Mouse (Mus musculus) liver, postnatal 0 days (tissue): Measurements from ENCODE around the gene Klf7. TPM values are rescaled to one million over a fixed set of nuclear protein-coding genes. Genes with fewer than 3 reads are reported as not detected.

Experiments
- ATAC-seq: fragments of 200-750 bp; cut with Nextera tagmentation; 2 replicates; pipeline ENCODE4 v1.8.0; 2017; ENCODE audit warnings: mild to moderate bottlenecking, moderate library complexity
- DNase-seq: peaks from one replicate; pipeline ENCODE4 v3.0.0-alpha.2; 2016
- H3K27ac ChIP-seq: fragments of 300-500 bp; sonication (generic); 2 replicates; pipeline ENCODE4 v1.5.1; 2014; ENCODE audit warnings: antibody characterized with exemption, moderate library complexity, mild to moderate bottlenecking, low read depth
- H3K27me3 ChIP-seq: fragments of 300-500 bp; sonication (generic); 2 replicates; pipeline ENCODE4 v1.6.1; 2014; ENCODE audit warnings: low read length, control low read depth, mixed read lengths; ENCODE audit not compliant: insufficient read depth
- H3K36me3 ChIP-seq: fragments of 300-500 bp; sonication (generic); replicated peaks from 2 replicates; pipeline ENCODE4 v1.6.1; 2014; ENCODE audit warnings: mild to moderate bottlenecking, control low read depth, low read length, moderate library complexity, mixed read lengths; ENCODE audit not compliant: insufficient read depth
- H3K4me1 ChIP-seq: fragments of 300-500 bp; sonication (generic); 2 replicates; pipeline ENCODE4 v1.6.1; 2014; ENCODE audit warnings: antibody characterized with exemption, mild to moderate bottlenecking, control low read depth; ENCODE audit not compliant: insufficient read depth
- H3K4me2 ChIP-seq: fragments of 300-500 bp; sonication (generic); 2 replicates; pipeline ENCODE4 v1.6.1; 2014; ENCODE audit warnings: low read depth, mild to moderate bottlenecking, low read length, moderate library complexity, mixed read lengths
- H3K4me3 ChIP-seq: fragments of 300-500 bp; sonication (generic); 2 replicates; pipeline ENCODE4 v1.5.1; 2014; ENCODE audit warnings: low read depth, low read length
- H3K9ac ChIP-seq: fragments of 300-500 bp; sonication (generic); replicated peaks from 2 replicates; pipeline ENCODE4 v1.6.1; 2014; ENCODE audit warnings: mild to moderate bottlenecking, moderate library complexity
- H3K9me3 ChIP-seq: fragments of 300-500 bp; sonication (generic); 2 replicates; pipeline ENCODE4 v1.6.1; 2016; ENCODE audit warnings: mild to moderate bottlenecking, control low read depth, low read length, mixed read lengths
- CTCF ChIP-seq: sonication (generic); IDR thresholded peaks from 2 replicates; pipeline ENCODE4 v1.5.1; 2016; ENCODE audit warnings: antibody characterized with exemption, low read depth
- EP300 ChIP-seq: IDR thresholded peaks from 2 replicates; pipeline ENCODE4 v1.6.1; 2016; ENCODE audit warnings: antibody characterized with exemption, low read depth, mild to moderate bottlenecking
- WGBS: fragments of 180-500 bp; shearing (Covaris S2); extraction: QIAGEN DNeasy Blood & Tissue Kit; methylation state at CpG from one replicate; pipeline ENCODE4 v1.1.7; 2014; ENCODE audit not compliant: insufficient replicate concordance; 5-methylcytosine and 5-hydroxymethylcytosine counted together
- microRNA-seq: library from miRNA; unstranded; fragments of <30 nt; microRNA quantifications from one replicate; pipeline ENCODE4, GENCODE M21; 2016
- polyA plus RNA-seq: library from polyadenylated mRNA; unstranded; fragments of >200 nt; fragmentation: Nextera tagmentation; extraction: Ambion mirVana; gene quantifications from 2 replicates; pipeline ENCODE4 v1.2.1, GENCODE M21; 2015

Gene Klf7
- polyA plus RNA-seq, 1 experiment from 2014 or later: 4.8 TPM

DNA sequence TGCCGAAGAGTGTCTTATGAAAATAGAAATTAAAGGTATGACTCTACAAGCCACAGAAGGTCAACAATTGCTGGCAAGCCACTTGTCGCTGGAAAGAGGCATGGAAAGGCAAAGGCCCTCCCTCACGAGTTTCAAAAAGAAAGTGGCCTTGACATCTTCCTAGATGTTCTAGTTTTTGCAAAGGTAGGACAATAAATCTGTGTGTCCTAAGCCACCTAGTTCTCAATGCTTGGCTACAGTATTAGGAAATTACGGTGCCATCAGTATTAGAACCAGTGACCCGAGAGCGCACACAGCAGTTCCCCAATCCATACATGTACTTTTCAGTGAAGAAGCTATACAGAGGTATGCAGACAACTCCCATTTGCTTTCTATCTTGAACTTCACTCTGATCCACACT is 131.7 kb downstream of the Klf7 start:
- Histone ChIP-seq H3K4me1 (peaks cover 8% of the 10 kb centered on the region), H3K27me3 (no peaks in the 10 kb centered on the region), H3K36me3 (no peaks in the 10 kb centered on the region), H3K9ac (no peak overlapping the region), H3K4me2 (no peak overlapping the region), H3K9me3 (no peaks in the 10 kb centered on the region), H3K27ac (no peak overlapping the region), H3K4me3 (no peak overlapping the region)
- no peak for DNase-seq
- no peak for ATAC-seq
- 81% methylated on average over 6 of the region's 6 CpGs for WGBS
- TF ChIP-seq EP300 (no peak), CTCF (no peak)

DNA sequence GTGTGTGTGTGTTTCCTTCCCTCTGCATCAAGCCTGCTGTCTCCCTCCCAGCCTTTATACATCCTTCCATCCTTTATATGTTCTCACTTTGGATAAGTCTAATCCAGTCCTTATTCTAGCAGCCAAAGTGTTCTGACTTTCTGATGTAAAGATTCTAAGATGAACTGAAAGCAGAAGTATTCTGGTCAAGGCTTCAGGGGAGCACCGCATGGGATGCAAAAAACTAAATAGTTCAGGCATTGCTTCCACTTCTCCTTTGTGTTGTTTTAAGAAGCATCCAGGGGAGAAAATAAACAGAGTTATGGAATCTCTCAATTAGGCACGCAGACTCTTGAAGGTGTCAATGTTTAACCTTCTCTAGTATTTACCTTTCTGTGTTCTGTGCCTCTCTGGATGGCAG is 141.3 kb downstream of the Klf7 start:
- no peaks in the 10 kb centered on the region for H3K27me3 ChIP-seq
- DNase-seq (no peak), ATAC-seq (no peak)
- no peak overlapping the region for H3K4me3 ChIP-seq
- 48% methylated on average over 2 of the region's 2 CpGs for WGBS
- H3K4me1 ChIP-seq: no peaks in the 10 kb centered on the region
- TF ChIP-seq EP300 (no peak), CTCF (no peak)
- H3K27ac ChIP-seq: no peak overlapping the region
- no peak overlapping the region for H3K4me2 ChIP-seq
- H3K9ac ChIP-seq: no peak overlapping the region
- H3K9me3 ChIP-seq: no peaks in the 10 kb centered on the region
- no peaks in the 10 kb centered on the region for H3K36me3 ChIP-seq

Small RNAs within 50 kb of the gene (microRNA-seq; reads per million reads assigned to microRNA genes)
- gene Mir6899: not detected
